Mouse (Mus musculus) heart, adult 9 months (tissue): Measurements from ENCODE around the gene Pdcl.

Experiments used
- DNase-seq, 2 experiments: peaks; one replicate each; pipeline ENCODE4 v3.0.0; 2022; ENCODE audit warnings: low spot score in 2 of 2

Gene Pdcl

DNA sequence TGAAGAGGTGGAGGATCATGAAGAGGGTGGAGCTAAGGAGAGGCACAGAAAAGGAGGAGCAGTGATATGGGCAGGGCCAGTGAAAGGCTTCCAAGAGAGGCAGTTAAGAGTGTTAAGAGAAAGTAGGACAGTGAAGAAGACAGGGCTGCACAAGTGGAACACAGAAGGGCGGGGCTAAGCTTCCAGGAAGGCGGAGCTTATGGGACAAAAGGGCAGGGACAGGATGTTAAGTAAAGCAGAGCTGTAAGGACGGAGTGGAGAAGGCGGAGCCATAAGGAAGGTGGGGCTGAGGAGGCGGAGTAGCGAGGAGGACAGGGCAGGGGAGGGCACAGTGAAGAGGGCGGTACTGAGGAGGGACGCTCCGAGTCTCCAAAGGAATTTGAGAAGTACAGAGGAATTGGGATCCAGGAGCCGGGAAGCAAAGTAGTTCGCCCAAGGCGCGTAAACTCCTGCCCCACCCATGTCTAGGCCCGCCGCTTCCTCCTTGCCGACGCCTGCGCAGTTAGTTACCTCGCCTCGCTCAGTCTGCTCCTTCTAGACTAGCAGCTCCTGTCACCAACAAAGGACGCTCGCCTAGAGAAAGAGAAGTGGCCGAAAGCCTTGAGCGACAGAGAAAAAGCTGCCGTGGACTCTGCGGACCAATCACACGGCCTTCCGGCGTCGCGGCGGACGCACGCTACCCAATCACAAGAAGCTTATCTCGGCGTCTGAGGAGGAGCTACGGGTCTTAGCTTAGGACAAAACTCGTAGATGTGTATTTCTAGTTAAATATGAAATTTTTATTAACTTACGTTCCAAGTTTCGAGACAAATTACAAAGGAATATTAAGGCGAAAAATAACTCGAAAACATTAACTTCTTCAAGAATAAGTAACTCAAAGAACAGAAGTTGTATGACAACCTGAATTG is at the start of gene Pdcl:
Pdcl (minus strand) TSS at position 700 of the 908 bp plus-strand sequence.
- DNase-seq = peak; percentile 92 to 93

- DNase-seq = no peak
Measured at GRCm38 (mm10) chr2:37395539-37395938, 36.4 kb upstream of the Pdcl start.

- DNase-seq = no peak
Measured at GRCm38 (mm10) chr2:37382921-37383320, 23.8 kb upstream of the Pdcl start.

DNA sequence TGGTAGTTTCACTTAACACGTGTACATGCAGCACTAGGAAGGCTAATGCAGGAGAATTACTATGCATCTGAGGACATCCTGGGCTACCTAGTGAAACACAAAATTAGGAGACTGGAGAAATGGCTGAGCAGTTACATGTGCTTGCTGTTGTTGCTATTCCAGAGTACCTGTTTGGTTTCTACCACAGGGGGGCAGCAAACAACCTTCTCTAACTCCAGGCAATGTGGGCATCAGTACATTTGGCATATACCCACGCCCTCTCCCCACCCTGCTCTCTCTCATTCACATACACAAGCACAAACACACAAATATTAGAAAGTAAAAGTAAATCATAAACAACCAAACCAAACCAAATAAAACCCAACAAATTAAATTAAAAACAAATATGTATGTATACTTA is 21.1 kb upstream of the Pdcl start:
- DNase-seq = peak in 1 of 2 experiments; percentile 31

GRCm38 (mm10) chr2:37376018-37376417 is 16.9 kb upstream of the Pdcl start:
- no peak for DNase-seq

DNA sequence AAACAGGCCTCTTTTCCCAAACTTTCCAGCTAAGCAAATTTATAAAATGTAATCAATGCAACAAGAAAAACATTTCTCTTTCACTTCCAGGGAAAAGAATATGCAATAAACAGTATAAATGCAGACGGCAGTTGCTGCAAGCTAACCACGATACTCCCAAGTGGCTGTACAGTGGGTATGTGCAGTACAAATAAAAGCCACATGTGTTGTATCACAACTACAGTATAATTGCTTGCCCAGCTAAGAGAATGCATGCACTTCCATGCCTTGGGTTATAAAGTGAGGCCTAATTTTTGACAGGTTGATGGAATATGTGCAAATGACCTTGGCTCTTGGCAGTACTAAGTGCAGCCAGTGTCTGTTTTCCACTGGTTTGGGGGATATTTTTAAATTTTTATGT is 11.5 kb upstream of the Pdcl start:
- no peak for DNase-seq

- peak in 1 of 2 experiments; percentile 2 for DNase-seq
Measured at GRCm38 (mm10) chr2:37359908-37360307, 776 bp upstream of the Pdcl start.

- DNase-seq = no peak
Measured at GRCm38 (mm10) chr2:37355571-37355970, 3.6 kb downstream of the Pdcl start.

- no peak for DNase-seq
Measured at GRCm38 (mm10) chr2:37351671-37352070, 7.5 kb downstream of the Pdcl start.

DNA sequence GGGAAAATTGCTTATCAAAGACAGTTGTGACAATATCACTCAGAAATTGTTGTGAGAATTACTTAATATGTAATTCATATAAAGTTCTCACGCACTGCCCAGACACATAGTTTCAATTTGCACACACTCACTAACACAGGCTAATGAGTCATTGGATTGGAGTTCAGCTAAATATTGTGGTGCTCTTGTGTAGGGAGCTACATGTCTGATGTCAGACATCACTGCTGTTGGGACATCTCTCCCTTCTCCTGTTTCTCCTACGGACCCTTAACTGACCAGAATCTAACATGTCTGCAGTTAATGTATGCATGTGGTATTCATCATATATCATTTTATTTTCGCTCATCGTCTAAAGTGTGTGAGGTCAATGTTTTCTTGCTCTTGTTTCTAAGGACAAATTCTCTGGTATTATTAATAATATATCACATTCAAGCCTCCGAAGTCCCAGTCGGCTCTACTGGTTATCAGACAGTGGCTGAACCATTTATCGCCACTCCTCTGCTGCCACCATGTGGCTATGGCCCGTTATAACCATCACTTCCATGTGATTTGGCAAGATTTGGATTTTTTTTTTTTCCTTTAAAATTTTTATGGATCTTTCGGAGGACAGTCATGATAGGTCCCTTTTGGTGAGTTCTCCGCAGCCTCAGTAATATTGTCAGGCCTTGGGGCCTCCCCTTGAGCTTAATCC is 20.5 kb downstream of the Pdcl start:
- DNase-seq = no peak

- DNase-seq = no peak
Measured at GRCm38 (mm10) chr2:37333321-37333720, 25.8 kb downstream of the Pdcl start.

- no peak for DNase-seq
Measured at GRCm38 (mm10) chr2:37326215-37326614, 32.9 kb downstream of the Pdcl start, which contains the start of gene Olfr368. Olfr368 (plus strand) TSS chr2:37326515.
